Mouse (Mus musculus): Measurements from ENCODE around the gene Alox8.

- TF ChIP-seq CTCF (IDR thresholded peaks at IDR 0.05; ENCODE audit: extremely low read depth, insufficient read length, insufficient replicate concordance, low read depth, low read length) (no peak), POLR2A (IDR thresholded peaks at IDR 0.05; ENCODE audit: low read depth, low read length) (no peak)
These were observed 18.1 kb downstream of the Alox8 start for GRCm38 (mm10) chr11:69179512-69179911.
